ENCODE assay signal across 25 mouse cellular contexts in genomic region chr8:107181122-107181521, GRCm38 (mm10).
"Had no signal": no experiment of that assay in that cellular context is flagged by ENCODE, and none has a peak within 500 bp of the region (broad histone marks: within the 10 kb centered on the region; RNA-seq: fewer than 3 reads in every experiment).

No protein-coding gene starts in this region.

- H3K27me3 ChIP-seq: embryonic facial prominence, embryonic 12.5 days; embryonic facial prominence, embryonic 13.5 days; embryonic facial prominence, embryonic 15.5 days; forebrain, embryonic 12.5 days; forebrain, embryonic 13.5 days; forebrain, embryonic 15.5 days had no signal

- H3K27ac ChIP-seq: embryonic facial prominence, embryonic 10.5 days; embryonic facial prominence, embryonic 12.5 days; embryonic facial prominence, embryonic 13.5 days; embryonic facial prominence, embryonic 15.5 days; forebrain, embryonic 10.5 days; forebrain, embryonic 12.5 days; forebrain, embryonic 13.5 days; forebrain, embryonic 15.5 days; heart, adult 2 months; heart, embryonic 10.5 days had no signal

- H3K4me1 ChIP-seq: embryonic facial prominence, embryonic 10.5 days; embryonic facial prominence, embryonic 12.5 days; embryonic facial prominence, embryonic 13.5 days; embryonic facial prominence, embryonic 15.5 days; forebrain, embryonic 10.5 days; forebrain, embryonic 12.5 days; forebrain, embryonic 13.5 days; forebrain, embryonic 15.5 days; heart, embryonic 10.5 days had no signal

- H3K4me2 ChIP-seq: embryonic facial prominence, embryonic 12.5 days; embryonic facial prominence, embryonic 13.5 days; embryonic facial prominence, embryonic 15.5 days; forebrain, embryonic 12.5 days; forebrain, embryonic 13.5 days; forebrain, embryonic 15.5 days; heart, embryonic 11.5 days had no signal

- H3K4me3 ChIP-seq: embryonic facial prominence, embryonic 10.5 days; embryonic facial prominence, embryonic 12.5 days; embryonic facial prominence, embryonic 13.5 days; embryonic facial prominence, embryonic 15.5 days; erythroblast, embryonic 14.5 days; forebrain, embryonic 10.5 days; forebrain, embryonic 12.5 days; forebrain, embryonic 13.5 days; forebrain, embryonic 15.5 days; heart, adult 2 months; heart, embryonic 10.5 days had no signal

- DNase-seq: cerebellum, adult 8-10 months; cerebellum, adult 9-10 months; cerebellum, adult 9-11 months; cerebellum, postnatal 10 days; cerebellum, postnatal 14 days; cerebellum, postnatal 25 days; embryo, embryonic 11 days; forebrain, postnatal 0 days; gastrocnemius, postnatal 10 days; gastrocnemius, postnatal 14 days; gastrocnemius, postnatal 25 days; heart, adult 11 months; heart, adult 18-20 months; heart, adult 2 months had no signal

- H3K9me3 ChIP-seq: embryonic facial prominence, embryonic 12.5 days; embryonic facial prominence, embryonic 13.5 days; embryonic facial prominence, embryonic 15.5 days; forebrain, embryonic 13.5 days; forebrain, embryonic 15.5 days had no signal

- H3K9ac ChIP-seq: embryonic facial prominence, embryonic 12.5 days; embryonic facial prominence, embryonic 13.5 days; embryonic facial prominence, embryonic 15.5 days; forebrain, embryonic 12.5 days; forebrain, embryonic 13.5 days; forebrain, embryonic 15.5 days; forebrain, postnatal 0 days had no signal
